ENCODE assay signal across 23 mouse cellular contexts in the genomic region with DNA sequence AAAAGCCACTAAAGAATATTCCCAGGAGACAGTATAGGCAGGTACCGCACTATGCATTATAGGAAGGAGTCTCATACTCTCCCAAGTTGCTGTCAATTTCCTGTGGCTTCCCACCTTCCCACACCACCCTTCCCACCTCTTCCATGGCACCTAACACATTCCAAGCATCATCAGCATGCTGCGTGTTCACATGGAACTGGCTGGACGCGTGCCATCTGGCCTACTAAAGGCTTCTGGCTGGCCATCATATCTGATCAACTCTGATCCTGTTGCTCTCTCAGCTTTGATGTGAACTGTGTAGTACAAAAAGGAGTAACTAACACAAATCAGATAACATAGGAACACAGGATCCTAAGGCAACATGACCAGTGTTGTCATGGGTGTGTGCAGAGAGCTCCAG.
DNase-seq lines count a peak whose midpoint lies in the region; ATAC-seq lines count a peak whose summit lies in the region.
"Had no signal": no experiment of that assay in that cellular context is flagged by ENCODE, and none has a peak within 500 bp of the region (broad histone marks: within the 10 kb centered on the region; RNA-seq: fewer than 3 reads in every experiment).

No protein-coding gene starts in this region.

- H3K9ac ChIP-seq in hindbrain, embryonic 15.5 days, result no peak overlapping the region
- H3K9ac ChIP-seq in hindbrain, embryonic 12.5 days, result no peak overlapping the region
- H3K9ac ChIP-seq: forebrain, embryonic 12.5 days; midbrain, embryonic 13.5 days; neural tube, embryonic 12.5 days; stomach, embryonic 15.5 days had no signal

- 0 out of 2 replicates have a peak, but pooled peaks cover 6% of the 10 kb centered on the region for H3K4me1 ChIP-seq in hindbrain, embryonic 15.5 days (replicated peaks)
- no peaks in the 10 kb centered on the region for H3K4me1 ChIP-seq in hindbrain, embryonic 12.5 days
- H3K4me1 ChIP-seq: forebrain, embryonic 12.5 days; neural tube, embryonic 12.5 days; stomach, embryonic 15.5 days had no signal

- DNase-seq in cerebellum, adult 18-20 months, result peak; percentile 56 to 62
- DNase-seq in cerebellum, postnatal 4 days (ENCODE audit: low spot score in 2 of 2), result no peak
- peak; percentile 28 for DNase-seq in Muller cell, postnatal 12 days (ENCODE audit: inconsistent ontology term)
- peak; percentile 57 to 73 for DNase-seq in cerebellum, postnatal 14 days
- DNase-seq in urinary bladder, adult 18-20 months (ENCODE audit: low spot score in 2 of 2), result no peak
- no peak for DNase-seq in adrenal gland, postnatal 25 days
- DNase-seq: gastrocnemius, postnatal 10 days; heart, adult 11 months; kidney, adult 9 months; kidney, postnatal 14 days; lung, adult 18-20 months; retina, postnatal 1 day; thymus, adult 2 months had no signal

- peak; percentile 12; the same call in 1 of the 2 replicates for ATAC-seq in hindbrain, embryonic 15.5 days (ENCODE audit: low FRiP score, low read depth)
- ATAC-seq in hindbrain, embryonic 12.5 days (ENCODE audit: low FRiP score), result no peak
- ATAC-seq: hindbrain, postnatal 0 days; intestine, embryonic 16.5 days; midbrain, embryonic 13.5 days had no signal

- H3K27me3 ChIP-seq in hindbrain, embryonic 15.5 days, result no peaks in the 10 kb centered on the region
- no peaks in the 10 kb centered on the region for H3K27me3 ChIP-seq in hindbrain, embryonic 12.5 days
- H3K27me3 ChIP-seq: forebrain, embryonic 12.5 days; midbrain, embryonic 13.5 days; neural tube, embryonic 12.5 days; stomach, embryonic 15.5 days had no signal

- H3K27ac ChIP-seq in hindbrain, embryonic 15.5 days (replicated peaks), result no peak overlapping the region
- H3K27ac ChIP-seq in hindbrain, embryonic 12.5 days, result no peak overlapping the region
- H3K27ac ChIP-seq: forebrain, embryonic 12.5 days; hindbrain, postnatal 0 days; midbrain, embryonic 13.5 days; neural tube, embryonic 12.5 days; stomach, embryonic 15.5 days had no signal

- H3K9me3 ChIP-seq in hindbrain, embryonic 15.5 days, result no peaks in the 10 kb centered on the region
- no peaks in the 10 kb centered on the region for H3K9me3 ChIP-seq in hindbrain, embryonic 12.5 days (replicated peaks)
- H3K9me3 ChIP-seq: forebrain, embryonic 12.5 days; midbrain, embryonic 13.5 days; neural tube, embryonic 12.5 days; stomach, embryonic 15.5 days had no signal

- H3K36me3 ChIP-seq in hindbrain, embryonic 15.5 days, result peaks cover 23% of the 10 kb centered on the region
- H3K36me3 ChIP-seq in hindbrain, embryonic 12.5 days, result peaks cover 45% of the 10 kb centered on the region

- no peak overlapping the region for H3K4me2 ChIP-seq in hindbrain, embryonic 15.5 days
- H3K4me2 ChIP-seq in hindbrain, embryonic 12.5 days (replicated peaks), result no peak overlapping the region
- H3K4me2 ChIP-seq: forebrain, embryonic 12.5 days; heart, embryonic 11.5 days; liver, embryonic 11.5 days; midbrain, embryonic 13.5 days; neural tube, embryonic 12.5 days; stomach, embryonic 15.5 days had no signal

- no peak overlapping the region for H3K4me3 ChIP-seq in hindbrain, embryonic 15.5 days
- no peak overlapping the region for H3K4me3 ChIP-seq in hindbrain, embryonic 12.5 days
- H3K4me3 ChIP-seq: forebrain, embryonic 12.5 days; midbrain, embryonic 13.5 days; neural tube, embryonic 12.5 days; stomach, embryonic 15.5 days had no signal

- 96% methylated on average over 4 of the region's 4 CpGs for WGBS in hindbrain, embryonic 15.5 days
- 94% methylated on average over 4 of the region's 4 CpGs for WGBS in hindbrain, embryonic 12.5 days

Comparison
In these comparisons a context has a peak if more than half of its experiments do, and no peak if none do; other contexts are left out.
1. DNase-seq: peak in cerebellum, adult 18-20 months (2 of 2), Muller cell, postnatal 12 days (single experiment) and cerebellum, postnatal 14 days (2 of 2); none in cerebellum, postnatal 4 days (0 of 2), urinary bladder, adult 18-20 months (0 of 2) and adrenal gland, postnatal 25 days (single experiment).